Mouse (Mus musculus): ENCODE measurements at regions not wholly inside any gene's neighbourhood (a gene's known extent, or its start where the extent isn't known, plus 50 kb on each side); places are given as distances from the start of the nearest gene placed in this dataset.

DNA sequence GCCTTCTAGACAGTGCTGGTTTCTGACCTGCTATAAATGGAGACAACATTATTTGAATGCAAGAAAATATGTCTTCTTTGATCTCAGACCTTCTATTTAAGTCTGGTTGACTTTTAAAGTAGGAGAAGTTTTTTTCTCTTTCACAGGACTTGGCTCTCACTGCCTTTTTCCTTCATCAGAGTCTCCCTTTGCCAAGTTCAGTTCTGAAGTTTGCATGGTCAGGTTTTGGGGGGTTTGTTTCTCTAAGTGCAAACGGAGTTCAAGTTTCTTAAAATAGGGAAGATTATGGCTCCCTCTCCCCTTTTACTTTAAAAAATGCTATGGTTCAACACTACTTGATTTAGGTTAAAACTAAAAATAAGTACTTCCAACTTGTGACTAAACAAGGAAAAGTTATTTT lies 106.2 kb upstream of the Adamts5 start:
- no peak for DNase-seq (ENCODE audit: low spot score in 2 of 2)

DNA sequence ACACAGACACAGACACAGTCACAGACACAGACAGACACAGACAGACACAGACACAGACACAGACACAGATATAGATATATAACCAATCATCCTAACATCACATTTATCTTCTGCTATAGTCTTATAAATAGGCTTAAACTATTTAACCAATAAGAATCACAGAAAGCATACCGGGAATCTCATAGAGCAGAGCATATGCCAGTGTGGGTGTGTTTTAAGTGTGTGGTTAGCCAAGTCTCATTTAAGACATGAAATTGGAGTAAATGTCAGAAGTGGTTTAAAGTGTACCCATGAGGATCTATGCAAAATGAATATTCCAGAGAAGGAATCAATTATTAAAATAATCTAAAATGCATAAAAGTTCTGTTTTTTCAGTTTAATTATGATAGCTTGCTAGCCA lies 99.2 kb upstream of the Adamts5 start:
- no peak for DNase-seq (ENCODE audit: low spot score in 2 of 2)

DNA sequence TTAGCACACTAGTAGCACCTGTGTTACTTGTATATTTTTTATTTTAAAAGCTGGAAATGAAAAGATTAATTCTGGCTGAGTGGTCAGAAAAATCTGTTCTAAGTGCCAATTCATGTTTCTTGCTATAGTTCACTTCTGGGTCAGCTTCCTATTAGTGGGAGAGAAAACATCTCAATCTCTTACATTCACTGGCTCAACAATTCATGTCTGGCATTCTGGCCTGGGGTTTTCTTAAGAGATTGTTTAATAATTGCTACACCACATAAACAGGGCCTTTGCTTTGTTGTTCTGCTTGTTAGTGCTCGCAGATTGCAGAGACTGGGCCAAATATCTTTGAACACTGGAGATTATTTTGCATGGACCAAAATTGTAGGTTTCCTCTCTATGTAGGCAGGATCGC lies 84.2 kb upstream of the Adamts5 start:
- DNase-seq (ENCODE audit: low spot score in 2 of 2), result no peak

DNA sequence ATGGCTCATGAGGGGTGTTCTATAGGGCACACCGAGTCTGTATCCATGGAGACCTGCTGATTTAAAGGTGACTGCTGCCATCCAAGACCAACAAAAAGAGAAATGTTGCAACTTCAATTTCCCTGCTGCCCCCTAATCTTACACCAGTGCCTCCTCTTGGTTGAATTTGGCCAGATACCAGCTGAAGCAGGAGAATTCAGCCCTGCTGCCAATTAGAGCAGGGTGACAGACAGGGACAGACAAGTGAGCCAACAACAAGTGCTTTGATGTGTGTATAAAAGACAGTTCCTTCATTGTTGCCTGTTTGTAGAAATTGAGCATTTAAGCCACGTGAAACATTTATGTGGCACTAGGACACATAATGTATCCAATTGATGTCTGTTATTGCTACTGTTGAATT lies 75.5 kb upstream of the Adamts5 start:
- DNase-seq (ENCODE audit: low spot score in 2 of 2), result no peak

DNA sequence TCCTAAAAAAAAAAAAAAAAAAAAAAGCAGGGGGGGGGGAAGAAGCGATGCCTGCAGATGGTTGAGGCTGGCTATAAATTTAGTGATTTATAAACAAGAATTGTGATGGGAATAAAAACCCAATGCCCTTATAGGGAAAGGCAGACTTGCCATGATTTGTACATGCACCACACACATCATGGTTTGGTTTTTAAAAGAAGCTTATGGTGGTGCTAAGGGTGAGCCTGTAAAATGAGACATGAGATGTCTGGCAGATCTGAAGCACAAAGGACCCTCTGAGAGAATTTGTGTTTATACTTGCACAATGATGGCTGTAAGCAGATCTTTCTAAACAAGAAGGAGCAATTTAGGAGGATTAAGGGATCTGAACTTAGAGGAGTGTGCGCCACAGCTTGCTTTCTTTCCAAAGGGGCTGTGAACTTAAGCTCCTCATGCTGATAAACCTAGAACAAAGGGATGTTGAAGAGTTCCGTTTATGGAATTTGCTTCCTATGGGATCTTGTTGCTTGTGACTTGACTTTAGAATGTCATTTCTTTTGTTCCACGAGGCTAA lies 65.3 kb upstream of the Adamts5 start:
- no peak for DNase-seq (ENCODE audit: low spot score in 2 of 2)

DNA sequence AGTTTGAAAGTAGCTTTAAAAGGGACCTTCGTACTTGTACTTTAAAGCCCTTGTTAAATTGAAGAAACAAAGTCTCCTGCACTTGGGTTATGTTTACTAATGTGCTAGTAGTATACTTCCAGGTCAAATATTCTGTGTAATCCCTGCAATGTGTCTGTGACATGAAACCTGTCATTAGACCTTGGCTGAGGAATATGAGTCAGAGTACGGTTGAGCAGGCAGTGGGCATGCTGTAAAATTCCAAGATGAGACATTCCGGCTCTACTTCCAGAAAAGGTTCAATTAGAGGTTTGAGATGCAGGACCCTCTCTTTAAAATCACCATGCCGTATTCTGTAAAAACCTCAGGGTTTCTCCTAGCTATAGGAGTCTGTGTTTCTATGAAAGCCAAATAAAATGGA lies 64.6 kb upstream of the Adamts5 start:
- DNase-seq (ENCODE audit: low spot score in 2 of 2), result no peak

DNA sequence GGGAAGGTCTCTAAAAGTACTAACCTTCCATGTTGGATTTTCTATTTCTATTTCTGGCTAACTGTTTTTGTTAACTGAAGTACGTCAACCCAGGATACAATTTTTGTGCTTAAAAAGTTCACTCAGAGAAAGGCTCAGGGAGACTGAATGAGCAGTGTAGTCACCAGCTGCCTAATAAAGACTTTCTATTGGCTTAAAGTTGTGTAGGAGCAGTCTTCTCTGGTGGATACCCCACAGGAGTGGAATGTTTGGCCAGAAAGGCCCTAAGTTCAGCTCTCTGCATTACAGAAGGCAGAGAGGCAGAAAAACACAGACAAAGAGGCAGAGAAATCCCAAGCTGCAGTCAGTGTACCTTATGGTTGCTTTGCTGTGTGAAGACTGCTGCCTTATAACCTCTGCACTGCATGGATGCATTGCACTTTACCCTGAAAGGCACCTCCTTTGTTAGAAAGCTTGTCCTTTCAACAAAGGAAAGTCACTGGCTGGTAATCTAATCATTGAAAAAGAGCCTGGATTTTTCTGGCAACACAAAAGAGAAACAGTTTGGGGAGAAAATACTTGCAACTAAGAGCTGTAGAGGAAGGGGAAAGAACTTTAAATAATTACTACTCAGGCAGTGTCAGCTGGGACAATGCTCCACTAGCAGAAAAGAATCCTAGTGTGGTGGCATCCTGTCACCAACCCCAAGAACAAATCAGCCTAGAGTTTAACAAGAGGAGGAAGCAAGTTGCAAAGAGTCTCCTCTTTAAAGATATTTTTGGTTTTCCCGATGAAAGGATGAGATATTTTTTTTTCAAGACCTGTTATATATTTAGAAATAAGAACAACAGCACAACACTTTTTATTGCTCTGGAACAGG lies 63.0 kb upstream of the Adamts5 start:
- no peak for DNase-seq (ENCODE audit: low spot score in 2 of 2)

DNA sequence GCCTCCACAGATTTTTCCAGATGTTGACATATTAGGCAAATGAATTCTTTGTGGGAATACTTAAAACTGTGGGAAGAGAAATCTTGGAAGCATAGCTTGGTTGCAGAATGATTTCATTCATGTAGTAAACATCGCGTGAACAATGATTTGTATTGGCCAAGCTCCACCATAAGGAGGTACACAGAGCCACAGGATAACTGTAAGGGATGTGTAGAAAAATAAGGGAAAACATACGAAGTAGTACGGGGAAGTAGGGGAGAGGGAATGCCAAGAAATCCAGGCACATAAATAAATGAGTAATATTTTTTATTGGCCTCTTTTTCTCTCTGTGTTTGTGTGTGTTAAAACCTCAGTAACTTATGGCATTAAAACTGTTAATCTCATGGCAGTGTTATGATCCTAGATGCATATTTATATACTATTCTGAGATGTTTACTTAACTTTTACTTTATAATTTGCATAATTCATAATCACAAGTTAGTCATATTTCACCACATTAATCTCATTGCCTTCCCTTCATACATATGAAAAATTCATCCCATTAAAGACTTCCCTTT lies 54.5 kb upstream of the Adamts5 start:
- DNase-seq (ENCODE audit: low spot score in 2 of 2), result no peak

DNA sequence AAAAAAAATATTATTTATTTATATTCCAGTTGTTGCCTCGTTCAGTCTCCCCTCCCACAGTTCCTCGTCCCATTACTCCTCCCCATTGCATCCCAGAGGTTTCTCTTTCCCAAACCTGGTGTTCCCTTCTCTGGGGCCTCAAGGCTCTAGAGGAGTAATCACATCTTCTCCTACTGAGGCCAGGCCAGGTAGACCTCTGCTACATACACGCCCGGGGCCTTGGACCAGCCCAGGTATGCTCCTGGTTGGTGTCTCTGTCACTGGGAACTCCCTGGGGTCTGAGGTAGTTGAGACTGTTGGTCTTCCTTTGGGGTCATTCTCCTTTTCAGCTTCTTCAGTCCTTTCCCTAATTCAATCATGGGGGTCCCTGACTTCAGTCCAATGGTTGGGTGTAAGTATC lies 50.0 kb upstream of the Adamts5 start:
- no peak for DNase-seq (ENCODE audit: low spot score in 2 of 2)
